Mouse (Mus musculus): ENCODE results near the gene Rin1. TPM values are rescaled to one million over a fixed set of nuclear protein-coding genes. Genes with fewer than 3 reads are reported as not detected.

The Rin1 gene
- polyA plus RNA-seq, 1 experiment, result 1.9 TPM

DNA sequence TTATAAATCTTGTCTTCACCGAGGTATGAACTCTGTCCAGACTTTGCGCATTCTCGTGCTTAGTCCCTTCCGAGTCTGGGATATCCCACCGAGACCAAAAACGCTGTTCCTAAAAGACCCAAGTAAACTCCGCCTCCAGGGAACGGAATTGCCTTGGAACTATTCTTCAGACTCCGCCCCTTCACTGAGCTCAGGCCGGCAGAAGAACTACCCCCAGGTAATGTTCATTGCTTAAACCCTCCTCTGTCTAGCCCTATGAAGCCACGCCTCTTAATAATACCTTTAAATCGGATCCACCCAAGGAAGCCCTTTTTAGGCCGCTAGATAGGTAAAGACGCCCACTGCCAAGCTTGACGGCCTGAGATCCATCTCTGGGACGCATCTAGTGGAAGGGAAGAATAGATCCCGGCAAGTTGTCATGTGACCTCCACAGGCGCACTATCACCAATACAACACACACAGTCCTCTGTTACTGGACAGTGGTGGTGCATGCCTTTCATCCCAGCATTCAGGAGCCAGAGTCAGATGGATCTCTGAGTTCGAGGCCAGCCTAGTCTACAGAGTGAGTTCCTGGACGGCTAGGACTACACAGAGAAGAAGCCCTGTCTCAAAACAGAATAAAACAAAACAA lies 22.2 kb downstream of the Rin1 start:
- Histone ChIP-seq H3K36me3 (ENCODE audit: control insufficient read depth, insufficient read depth, low read length) (no peaks in the 10 kb centered on the region), H3K4me1 (ENCODE audit: control insufficient read depth, insufficient read depth, insufficient read length) (peaks cover 6% of the 10 kb centered on the region), H3K4me3 (ENCODE audit: extremely low read depth, insufficient read depth, insufficient read length) (peak overlapping the region; percentile 45), H3K27me3 (ENCODE audit: control insufficient read depth, insufficient read depth, low read length) (peaks cover 10% of the 10 kb centered on the region), H3K27ac (ENCODE audit: insufficient read depth, low read length) (no peak overlapping the region)
- no peak for DNase-seq (ENCODE audit: low read depth in 1 of 2, low spot score in 2 of 2)
- TF ChIP-seq POLR2A (IDR thresholded peaks at IDR 0.05; ENCODE audit: low read depth, low read length), result no peak
- no peak for TF ChIP-seq CTCF (IDR thresholded peaks at IDR 0.05; ENCODE audit: extremely low read depth, insufficient read depth, insufficient read length, insufficient replicate concordance)
- 11% methylated on average over 20 of the region's 20 CpGs for WGBS

DNA sequence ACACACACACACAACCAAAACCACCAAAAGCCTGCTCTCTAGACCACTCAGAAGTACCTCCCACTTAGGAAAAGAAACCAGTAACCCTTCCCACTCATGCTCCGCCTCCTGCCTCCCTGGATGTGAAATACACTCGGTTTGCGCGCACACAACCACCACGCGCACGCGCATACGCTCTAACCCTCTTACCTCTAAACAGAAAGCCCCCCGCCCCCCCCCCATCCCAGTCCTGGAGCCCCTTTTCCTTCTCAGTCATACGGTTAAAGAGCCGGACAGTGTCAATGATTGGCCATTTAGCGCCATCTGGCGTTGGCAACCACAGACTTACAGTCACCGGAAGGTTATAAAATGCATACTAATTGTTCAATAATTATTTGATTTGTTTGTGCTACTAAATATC lies 22.7 kb downstream of the Rin1 start:
- no peak for TF ChIP-seq POLR2A (IDR thresholded peaks at IDR 0.05; ENCODE audit: low read depth, low read length)
- TF ChIP-seq CTCF (IDR thresholded peaks at IDR 0.05; ENCODE audit: extremely low read depth, insufficient read depth, insufficient read length, insufficient replicate concordance), result peak; percentile 50; the same call in 1 of the 2 replicates
- peak in 1 of 2 experiments; percentile 46 for DNase-seq (ENCODE audit: low read depth in 1 of 2, low spot score in 2 of 2)
- peak overlapping the region; percentile 28; the same call in 1 of the 2 replicates for H3K4me3 ChIP-seq (ENCODE audit: extremely low read depth, insufficient read depth, insufficient read length)
- H3K27ac ChIP-seq (ENCODE audit: insufficient read depth, low read length), result no peak overlapping the region
- H3K27me3 ChIP-seq (ENCODE audit: control insufficient read depth, insufficient read depth, low read length), result peaks cover 5% of the 10 kb centered on the region
- 4% methylated on average over 15 of the region's 15 CpGs for WGBS
- H3K36me3 ChIP-seq (ENCODE audit: control insufficient read depth, insufficient read depth, low read length), result no peaks in the 10 kb centered on the region
- H3K4me1 ChIP-seq (ENCODE audit: control insufficient read depth, insufficient read depth, insufficient read length), result peaks cover 4% of the 10 kb centered on the region

DNA sequence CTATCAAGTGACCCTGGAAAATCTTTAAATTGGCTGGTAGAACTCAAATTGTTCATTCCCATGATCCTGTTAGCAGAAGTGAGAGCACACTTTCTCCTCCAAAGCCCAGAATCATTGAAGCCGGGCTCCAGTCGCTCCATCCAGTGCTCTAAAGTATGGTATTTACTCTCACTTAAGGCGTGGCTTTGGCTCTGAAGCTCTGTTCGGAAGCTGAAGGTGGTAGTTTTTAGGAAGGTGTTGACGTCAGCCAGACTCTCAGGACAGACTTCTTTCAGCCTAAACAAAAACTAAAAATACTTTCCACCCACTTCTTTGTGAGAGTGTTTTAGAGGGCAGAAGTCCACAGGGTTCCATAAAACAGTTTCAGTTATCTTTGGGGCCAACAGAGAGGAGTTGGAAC lies 23.2 kb downstream of the Rin1 start:
- no peak overlapping the region for H3K27ac ChIP-seq (ENCODE audit: insufficient read depth, low read length)
- no peak overlapping the region for H3K4me3 ChIP-seq (ENCODE audit: extremely low read depth, insufficient read depth, insufficient read length)
- peaks cover 1% of the 10 kb centered on the region; the same call in 1 of the 2 replicates for H3K27me3 ChIP-seq (ENCODE audit: control insufficient read depth, insufficient read depth, low read length)
- DNase-seq (ENCODE audit: low read depth in 1 of 2, low spot score in 2 of 2), result no peak
- WGBS, result 35% methylated on average over 5 of the region's 5 CpGs
- H3K4me1 ChIP-seq (ENCODE audit: control insufficient read depth, insufficient read depth, insufficient read length), result no peaks in the 10 kb centered on the region; the same call in 1 of the 2 replicates
- H3K36me3 ChIP-seq (ENCODE audit: control insufficient read depth, insufficient read depth, low read length), result no peaks in the 10 kb centered on the region
- no peak for TF ChIP-seq CTCF (IDR thresholded peaks at IDR 0.05; ENCODE audit: extremely low read depth, insufficient read depth, insufficient read length, insufficient replicate concordance)
- TF ChIP-seq POLR2A (IDR thresholded peaks at IDR 0.05; ENCODE audit: low read depth, low read length), result no peak

DNA sequence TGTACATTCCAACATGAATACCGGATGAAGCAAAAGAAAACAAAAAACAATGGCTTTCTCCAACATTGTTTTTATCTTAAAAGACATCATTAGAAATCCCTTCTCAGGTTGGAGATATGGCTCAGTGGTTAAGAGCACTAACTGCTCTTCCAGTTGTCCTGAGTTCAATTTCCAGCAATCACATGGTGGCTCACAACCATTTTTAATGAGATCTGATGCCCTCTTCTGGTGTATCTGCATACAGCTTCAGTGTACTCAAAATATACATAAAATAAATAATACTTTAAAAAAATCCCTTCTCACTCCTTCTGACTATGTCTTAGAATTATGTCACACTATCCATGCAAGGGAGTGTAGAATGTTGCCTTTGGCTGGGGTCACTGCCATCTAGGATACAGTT lies 29.0 kb downstream of the Rin1 start:
- no peak overlapping the region for H3K4me3 ChIP-seq (ENCODE audit: extremely low read depth, insufficient read depth, insufficient read length)
- no peaks in the 10 kb centered on the region for H3K4me1 ChIP-seq (ENCODE audit: control insufficient read depth, insufficient read depth, insufficient read length)
- peaks cover 2% of the 10 kb centered on the region; the same call in 1 of the 2 replicates for H3K27me3 ChIP-seq (ENCODE audit: control insufficient read depth, insufficient read depth, low read length)
- WGBS, result 92% methylated on average over 1 of the region's 1 CpGs
- H3K36me3 ChIP-seq (ENCODE audit: control insufficient read depth, insufficient read depth, low read length), result no peaks in the 10 kb centered on the region
- no peak for TF ChIP-seq POLR2A (IDR thresholded peaks at IDR 0.05; ENCODE audit: low read depth, low read length)
- no peak overlapping the region for H3K27ac ChIP-seq (ENCODE audit: insufficient read depth, low read length)
- DNase-seq (ENCODE audit: low read depth in 1 of 2, low spot score in 2 of 2), result no peak

DNA sequence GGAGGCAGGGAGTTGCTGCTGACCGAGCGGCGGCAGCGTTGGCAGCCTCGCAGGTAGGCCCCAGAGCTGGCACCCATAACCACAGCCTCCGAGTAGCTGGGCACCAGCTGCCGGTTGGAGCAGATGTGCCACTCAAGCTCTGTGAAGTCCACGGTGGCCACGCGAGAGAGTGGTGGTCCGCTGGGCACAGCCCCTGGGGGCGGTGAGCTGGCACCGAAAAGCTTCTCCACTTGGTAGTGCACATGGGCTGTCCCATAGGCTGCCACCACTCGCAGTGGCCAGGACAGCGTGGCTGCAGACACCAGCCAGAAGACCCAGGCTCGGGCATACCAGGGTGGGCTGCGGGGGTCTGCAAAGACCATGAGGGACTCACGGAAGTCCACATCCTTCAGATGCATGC lies 31.7 kb downstream of the Rin1 start:
- H3K27ac ChIP-seq (ENCODE audit: insufficient read depth, low read length), result no peak overlapping the region
- 64% methylated on average over 18 of the region's 18 CpGs for WGBS
- H3K4me3 ChIP-seq (ENCODE audit: extremely low read depth, insufficient read depth, insufficient read length), result no peak overlapping the region
- TF ChIP-seq POLR2A (IDR thresholded peaks at IDR 0.05; ENCODE audit: low read depth, low read length) (no peak), CTCF (IDR thresholded peaks at IDR 0.05; ENCODE audit: extremely low read depth, insufficient read depth, insufficient read length, insufficient replicate concordance) (no peak)
- peaks cover 5% of the 10 kb centered on the region for H3K4me1 ChIP-seq (ENCODE audit: control insufficient read depth, insufficient read depth, insufficient read length)
- DNase-seq (ENCODE audit: low read depth in 1 of 2, low spot score in 2 of 2), result no peak
- H3K27me3 ChIP-seq (ENCODE audit: control insufficient read depth, insufficient read depth, low read length), result peaks cover 12% of the 10 kb centered on the region
- no peaks in the 10 kb centered on the region for H3K36me3 ChIP-seq (ENCODE audit: control insufficient read depth, insufficient read depth, low read length)

DNA sequence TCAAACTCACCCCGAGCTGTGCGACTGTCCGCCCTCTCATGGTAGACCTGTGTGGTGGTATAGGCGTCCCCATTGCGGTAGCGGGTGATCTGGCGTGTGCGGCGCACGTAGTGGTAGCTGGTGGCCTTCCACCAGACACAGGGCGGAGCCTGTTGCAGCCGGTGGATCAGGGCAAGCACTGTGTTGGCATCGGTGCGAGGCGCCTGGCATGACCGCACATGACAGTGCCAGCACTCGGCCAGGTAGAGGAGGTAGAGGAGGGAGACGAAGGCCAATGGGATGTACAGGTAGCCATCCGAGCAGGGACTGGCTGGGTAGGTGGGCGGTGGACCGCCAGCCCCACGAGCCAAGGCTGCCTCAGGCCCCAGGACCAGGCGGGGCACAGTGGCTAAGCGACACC lies 32.3 kb downstream of the Rin1 start:
- WGBS, result 78% methylated on average over 24 of the region's 24 CpGs
- H3K4me1 ChIP-seq (ENCODE audit: control insufficient read depth, insufficient read depth, insufficient read length), result peaks cover 9% of the 10 kb centered on the region
- no peaks in the 10 kb centered on the region for H3K36me3 ChIP-seq (ENCODE audit: control insufficient read depth, insufficient read depth, low read length)
- DNase-seq (ENCODE audit: low read depth in 1 of 2, low spot score in 2 of 2), result no peak
- peaks cover 12% of the 10 kb centered on the region for H3K27me3 ChIP-seq (ENCODE audit: control insufficient read depth, insufficient read depth, low read length)
- TF ChIP-seq CTCF (IDR thresholded peaks at IDR 0.05; ENCODE audit: extremely low read depth, insufficient read depth, insufficient read length, insufficient replicate concordance) (no peak), POLR2A (IDR thresholded peaks at IDR 0.05; ENCODE audit: low read depth, low read length) (no peak)
- no peak overlapping the region for H3K4me3 ChIP-seq (ENCODE audit: extremely low read depth, insufficient read depth, insufficient read length)
- H3K27ac ChIP-seq (ENCODE audit: insufficient read depth, low read length), result no peak overlapping the region

Data from spleen, adult 2 months (tissue).